Mouse (Mus musculus) 3134 (cell line): ENCODE results near the gene LTO1.
"Not testable (repeated sequence)": the region's sequence is repeated elsewhere in the genome, so short reads cannot be mapped to it uniquely, and the experiment has no call there.

Source experiments
- DNase-seq: peaks from one replicate; pipeline ENCODE4 v3.0.0-alpha.2; 2011; ENCODE audit warnings: low spot score; ENCODE audit not compliant: insufficient read length; ENCODE audit errors: extremely low read depth

Gene LTO1

DNA sequence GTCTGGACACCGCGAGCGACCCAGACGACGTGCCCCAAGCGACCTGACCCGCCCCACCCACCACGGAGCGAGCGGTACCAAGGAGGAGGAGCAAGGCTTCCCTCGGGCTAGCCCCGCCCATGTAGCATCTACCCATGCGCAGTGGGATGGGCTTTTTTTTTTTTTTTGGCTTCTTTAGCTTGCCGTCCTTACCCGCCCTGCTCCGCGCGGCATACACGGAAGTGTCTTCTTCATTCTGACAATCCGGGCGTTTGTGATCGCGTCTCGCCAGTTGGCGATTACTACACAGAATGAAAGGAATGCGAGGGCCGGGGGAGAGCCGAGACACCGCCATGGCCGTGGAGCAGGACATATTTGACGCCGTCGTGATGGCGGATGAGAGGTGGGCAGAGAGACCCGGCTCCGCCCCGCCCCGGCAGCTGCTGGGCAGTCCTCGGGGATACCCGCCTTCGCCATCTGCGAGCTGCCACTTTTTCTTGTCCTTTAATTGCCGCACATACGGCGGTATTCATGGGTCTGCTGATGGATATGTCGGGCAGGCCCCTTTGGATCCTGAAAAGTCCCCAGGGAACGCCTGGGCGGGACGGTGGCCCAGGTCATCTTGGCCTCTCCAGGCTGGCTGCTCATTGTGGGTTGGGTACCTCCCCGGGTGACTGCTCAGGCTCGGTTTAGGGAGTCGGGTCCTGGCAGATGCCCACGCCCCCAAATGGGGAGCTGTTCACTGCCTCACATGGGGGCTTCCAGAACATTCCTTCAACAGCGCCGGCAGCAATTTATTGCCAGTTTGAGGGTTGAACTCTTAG is at the start of gene LTO1:
LTO1 (plus strand) TSS at position 153 of the 803 bp plus-strand sequence.
- peak; percentile 90 for DNase-seq

- DNase-seq = no peak
Observed at GRCm38 (mm10) chr7:144867161-144867560, 47.7 kb upstream of the LTO1 start.

GRCm38 (mm10) chr7:144867602-144868001 is 47.3 kb upstream of the LTO1 start:
- DNase-seq = no peak

GRCm38 (mm10) chr7:144872420-144872819 is 42.5 kb upstream of the LTO1 start:
- DNase-seq = no peak

DNA sequence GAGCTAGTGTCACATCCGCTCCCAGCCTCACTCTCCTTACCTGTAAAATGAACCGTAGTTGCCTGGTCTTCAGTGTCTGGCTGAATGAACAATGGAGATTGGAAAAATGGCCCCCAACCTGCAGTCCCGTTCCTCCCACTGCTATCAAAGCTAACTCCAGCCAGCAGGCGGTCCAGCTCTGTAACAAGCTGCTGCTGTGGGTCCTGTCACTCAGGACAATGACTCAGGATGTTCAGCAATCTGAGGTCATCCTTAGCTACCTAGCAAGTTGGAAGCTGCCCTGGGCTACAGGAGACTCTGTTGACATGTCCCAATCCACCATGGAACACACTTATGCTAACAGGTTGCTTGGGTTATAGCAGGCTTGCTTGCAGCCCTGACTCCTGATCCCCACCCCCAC is 41.7 kb upstream of the LTO1 start:
- DNase-seq = no peak

GRCm38 (mm10) chr7:144874226-144874625 is 40.7 kb upstream of the LTO1 start:
- no peak for DNase-seq

GRCm38 (mm10) chr7:144878401-144878800 is 36.5 kb upstream of the LTO1 start:
- no peak for DNase-seq

GRCm38 (mm10) chr7:144883106-144883505 is 31.8 kb upstream of the LTO1 start:
- DNase-seq = peak; percentile 36

- DNase-seq = no peak
Observed at GRCm38 (mm10) chr7:144887672-144888071, 27.2 kb upstream of the LTO1 start.

- no peak for DNase-seq
Observed at GRCm38 (mm10) chr7:144888564-144889299, 26.2 kb upstream of the LTO1 start.

DNA sequence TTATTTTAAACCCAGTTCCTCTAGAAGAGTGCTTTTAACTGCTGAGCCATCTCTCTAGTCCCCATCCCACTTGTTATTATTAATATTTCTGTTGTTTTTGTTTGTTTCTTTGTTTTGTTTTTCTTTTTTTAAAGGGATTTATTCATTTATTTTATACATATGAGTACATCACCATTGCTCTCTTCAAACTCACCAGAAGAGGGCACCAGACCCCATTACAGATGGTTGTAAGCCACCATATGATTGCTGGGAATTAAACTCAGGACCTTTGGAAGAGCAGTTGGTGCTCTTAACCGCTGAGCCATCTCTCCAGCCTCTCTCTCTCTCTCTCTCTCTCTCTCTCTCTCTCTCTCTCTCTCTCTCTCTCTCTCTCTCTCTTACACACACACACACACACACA is 24.2 kb upstream of the LTO1 start:
- DNase-seq = not testable (repeated sequence)

GRCm38 (mm10) chr7:144891863-144892262 is 23.0 kb upstream of the LTO1 start:
- DNase-seq = no peak

DNA sequence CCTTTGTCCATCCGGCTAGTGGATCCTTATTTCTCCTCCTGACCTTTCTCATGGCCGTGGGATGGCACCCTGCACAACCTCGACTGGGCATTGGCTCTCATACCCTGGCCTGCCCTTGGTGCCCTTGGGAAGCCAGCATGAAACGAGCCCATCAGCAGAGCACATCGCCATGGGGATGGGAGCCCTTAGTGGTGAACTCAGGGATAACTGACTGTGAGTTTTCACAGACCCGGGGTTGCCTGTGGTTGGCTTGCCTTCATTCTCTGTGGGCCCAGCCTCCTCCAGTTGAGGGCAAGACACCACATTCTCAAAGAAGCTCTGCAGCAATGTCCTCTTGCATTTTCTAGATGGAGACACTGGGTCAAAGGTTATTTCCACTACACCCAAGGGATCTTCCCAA is 22.6 kb upstream of the LTO1 start:
- no peak for DNase-seq

- no peak for DNase-seq
Observed at GRCm38 (mm10) chr7:144894191-144894590, 20.7 kb upstream of the LTO1 start.

DNA sequence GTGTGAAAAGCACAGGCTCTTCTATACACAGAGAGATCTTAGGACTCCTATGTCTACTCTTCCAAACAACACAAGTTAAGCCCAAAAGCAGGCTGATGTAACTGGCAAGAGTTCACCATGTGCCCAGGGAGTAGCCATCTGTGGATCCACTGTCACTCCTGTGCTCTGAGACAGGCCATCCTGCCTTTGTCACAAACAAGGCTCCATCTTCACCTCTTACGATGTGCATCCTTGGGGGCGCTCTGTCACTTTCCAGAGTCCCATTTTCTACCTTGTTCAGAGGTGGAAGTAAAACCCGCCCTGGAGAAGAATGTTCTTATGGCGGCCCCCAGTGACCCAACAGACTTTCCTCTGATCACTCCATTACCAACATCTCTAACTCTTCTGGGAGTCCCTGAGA is 20.2 kb upstream of the LTO1 start:
- no peak for DNase-seq

DNA sequence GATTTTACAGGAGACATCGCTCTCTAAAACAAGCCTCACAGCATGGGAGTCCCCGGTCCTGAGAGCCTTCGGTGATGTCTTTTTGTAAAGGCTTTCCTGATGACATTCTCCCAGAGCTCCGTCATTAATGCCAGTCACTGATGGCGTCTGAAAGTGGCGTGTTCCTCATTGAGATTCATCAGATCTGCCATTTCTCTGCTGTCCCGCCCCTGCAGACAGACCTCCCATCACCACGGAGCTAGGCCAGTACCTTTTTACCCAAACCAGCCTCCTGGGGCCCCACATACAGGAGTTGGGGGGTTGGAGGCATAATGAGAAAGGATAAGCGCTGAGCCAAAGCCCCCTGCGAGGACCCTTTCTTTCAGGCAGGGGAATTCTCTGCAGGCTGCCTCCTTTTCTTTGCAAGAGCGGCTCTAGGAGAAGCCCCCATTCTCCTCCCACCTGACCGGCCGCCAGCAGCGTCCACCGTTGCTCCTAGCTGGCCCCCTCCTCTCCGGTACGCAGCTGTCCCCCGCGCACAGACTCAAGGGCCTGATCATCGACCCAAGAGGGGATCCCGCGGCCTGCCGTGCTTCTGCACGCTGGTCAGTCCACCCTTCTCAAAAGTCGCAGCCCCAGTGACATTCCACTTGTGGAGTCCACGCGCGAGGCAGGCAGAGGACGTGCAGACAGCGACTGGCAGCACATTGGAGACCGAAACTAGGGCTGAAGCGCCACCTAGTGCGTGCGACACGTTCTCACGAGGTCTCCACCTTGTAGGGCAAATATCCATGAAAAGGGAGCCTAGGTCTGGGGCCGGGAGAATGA is 19.4 kb upstream of the LTO1 start:
- DNase-seq = peak; percentile 35

DNA sequence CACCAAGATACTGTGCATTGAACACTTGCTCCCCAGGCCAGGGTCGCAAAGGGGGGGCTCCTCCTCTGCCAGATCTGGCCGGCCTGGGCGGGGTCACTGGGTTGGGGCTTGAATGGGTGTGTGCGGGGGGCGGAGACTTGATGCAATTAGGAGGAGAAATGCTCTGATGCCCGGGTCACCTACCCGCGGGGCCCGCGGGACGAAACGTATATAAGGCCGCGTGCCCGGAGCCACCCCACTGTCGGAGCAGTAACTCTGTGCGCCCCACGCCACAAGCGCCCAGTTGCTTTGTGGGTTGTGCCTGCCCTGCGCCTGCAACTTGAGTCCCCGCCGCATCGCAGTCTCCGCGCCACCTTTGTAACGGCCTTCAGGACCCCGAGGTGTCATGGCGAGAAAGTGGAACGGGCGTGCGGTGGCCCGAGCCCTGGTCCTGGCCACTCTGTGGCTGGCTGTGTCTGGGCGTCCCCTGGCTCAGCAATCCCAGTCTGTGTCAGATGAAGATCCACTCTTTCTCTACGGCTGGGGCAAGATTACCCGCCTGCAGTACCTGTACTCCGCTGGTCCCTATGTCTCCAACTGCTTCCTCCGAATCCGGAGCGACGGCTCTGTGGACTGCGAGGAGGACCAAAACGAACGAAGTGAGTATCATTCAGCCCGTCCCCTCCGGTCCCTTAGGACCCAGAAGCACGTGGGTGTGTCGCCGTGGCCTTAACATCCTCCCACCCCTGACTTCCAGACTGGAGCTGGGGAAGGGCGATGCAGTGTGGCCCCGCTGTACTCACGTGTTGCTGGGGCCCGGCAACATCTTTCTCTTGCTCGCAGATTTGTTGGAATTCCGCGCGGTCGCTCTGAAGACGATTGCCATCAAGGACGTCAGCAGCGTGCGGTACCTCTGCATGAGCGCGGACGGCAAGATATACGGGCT is 18.3 kb upstream of the LTO1 start, which contains the start of gene Fgf15:
Fgf15 (plus strand) TSS at position 238 of the 925 bp plus-strand sequence.
- no peak for DNase-seq

- no peak for DNase-seq
Observed at GRCm38 (mm10) chr7:144898506-144898905, 16.4 kb upstream of the LTO1 start.

- DNase-seq = not testable (repeated sequence)
Observed at GRCm38 (mm10) chr7:144905514-144905913, 9.4 kb upstream of the LTO1 start.
